Mouse (Mus musculus) liver, postnatal 0 days (tissue): ENCODE data around the gene Atmin. TPM values are rescaled to one million over a fixed set of nuclear protein-coding genes. Genes with fewer than 3 reads are reported as not detected.

Experiments used
- ATAC-seq: fragments of 200-750 bp; cut with Nextera tagmentation; 2 replicates; pipeline ENCODE4 v1.8.0; 2017; ENCODE audit warnings: mild to moderate bottlenecking, moderate library complexity
- DNase-seq: peaks from one replicate; pipeline ENCODE4 v3.0.0-alpha.2; 2016
- H3K27ac ChIP-seq: fragments of 300-500 bp; sonication (generic); 2 replicates; pipeline ENCODE4 v1.5.1; 2014; ENCODE audit warnings: antibody characterized with exemption, moderate library complexity, mild to moderate bottlenecking, low read depth
- H3K27me3 ChIP-seq: fragments of 300-500 bp; sonication (generic); 2 replicates; pipeline ENCODE4 v1.6.1; 2014; ENCODE audit warnings: low read length, control low read depth, mixed read lengths; ENCODE audit not compliant: insufficient read depth
- H3K36me3 ChIP-seq: fragments of 300-500 bp; sonication (generic); replicated peaks from 2 replicates; pipeline ENCODE4 v1.6.1; 2014; ENCODE audit warnings: mild to moderate bottlenecking, control low read depth, low read length, moderate library complexity, mixed read lengths; ENCODE audit not compliant: insufficient read depth
- H3K4me1 ChIP-seq: fragments of 300-500 bp; sonication (generic); 2 replicates; pipeline ENCODE4 v1.6.1; 2014; ENCODE audit warnings: antibody characterized with exemption, mild to moderate bottlenecking, control low read depth; ENCODE audit not compliant: insufficient read depth
- H3K4me2 ChIP-seq: fragments of 300-500 bp; sonication (generic); 2 replicates; pipeline ENCODE4 v1.6.1; 2014; ENCODE audit warnings: low read depth, mild to moderate bottlenecking, low read length, moderate library complexity, mixed read lengths
- H3K4me3 ChIP-seq: fragments of 300-500 bp; sonication (generic); 2 replicates; pipeline ENCODE4 v1.5.1; 2014; ENCODE audit warnings: low read depth, low read length
- H3K9ac ChIP-seq: fragments of 300-500 bp; sonication (generic); replicated peaks from 2 replicates; pipeline ENCODE4 v1.6.1; 2014; ENCODE audit warnings: mild to moderate bottlenecking, moderate library complexity
- H3K9me3 ChIP-seq: fragments of 300-500 bp; sonication (generic); 2 replicates; pipeline ENCODE4 v1.6.1; 2016; ENCODE audit warnings: mild to moderate bottlenecking, control low read depth, low read length, mixed read lengths
- CTCF ChIP-seq: sonication (generic); IDR thresholded peaks from 2 replicates; pipeline ENCODE4 v1.5.1; 2016; ENCODE audit warnings: antibody characterized with exemption, low read depth
- EP300 ChIP-seq: IDR thresholded peaks from 2 replicates; pipeline ENCODE4 v1.6.1; 2016; ENCODE audit warnings: antibody characterized with exemption, low read depth, mild to moderate bottlenecking
- WGBS: fragments of 180-500 bp; shearing (Covaris S2); extraction: QIAGEN DNeasy Blood & Tissue Kit; methylation state at CpG from one replicate; pipeline ENCODE4 v1.1.7; 2014; ENCODE audit not compliant: insufficient replicate concordance; 5-methylcytosine and 5-hydroxymethylcytosine counted together
- polyA plus RNA-seq: library from polyadenylated mRNA; unstranded; fragments of >200 nt; fragmentation: Nextera tagmentation; extraction: Ambion mirVana; gene quantifications from 2 replicates; pipeline ENCODE4 v1.2.1, GENCODE M21; 2015

The Atmin gene
- polyA plus RNA-seq, 1 experiment from 2014 or later: 2.9 TPM

DNA sequence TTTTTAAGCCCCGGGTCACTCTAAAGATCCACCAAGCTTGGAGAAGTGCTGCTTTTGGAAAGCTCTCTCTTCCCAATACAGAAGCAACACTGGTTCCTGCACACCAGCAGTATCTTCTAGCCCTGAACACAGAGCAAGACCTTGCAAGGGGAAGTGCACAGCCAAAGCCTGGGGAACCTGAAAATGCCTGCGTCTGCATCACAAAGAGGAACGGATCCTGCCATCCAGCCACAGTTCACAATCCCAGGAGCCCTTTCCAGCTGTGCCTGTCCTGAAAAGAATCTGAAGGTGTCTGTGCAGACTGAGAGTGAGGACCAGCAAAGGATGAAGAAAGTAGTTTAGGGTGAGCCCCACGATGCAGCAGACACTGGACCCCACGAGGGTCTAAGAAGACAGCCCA is 31.9 kb downstream of the Atmin start:
- TF ChIP-seq CTCF (no peak), EP300 (no peak)
- Histone ChIP-seq H3K4me3 (no peak overlapping the region), H3K9ac (no peak overlapping the region), H3K27me3 (no peaks in the 10 kb centered on the region), H3K4me2 (peak overlapping the region; percentile 38), H3K9me3 (no peaks in the 10 kb centered on the region), H3K27ac (no peak overlapping the region), H3K36me3 (no peaks in the 10 kb centered on the region), H3K4me1 (peaks cover 13% of the 10 kb centered on the region)
- ATAC-seq (no peak), DNase-seq (no peak)
- 30% methylated on average over 5 of the region's 5 CpGs for WGBS

- 66% methylated on average over 5 of the region's 5 CpGs for WGBS
- H3K4me2 ChIP-seq: peak overlapping the region; percentile 38
- no peaks in the 10 kb centered on the region for H3K9me3 ChIP-seq
- H3K27me3 ChIP-seq: no peaks in the 10 kb centered on the region
- peaks cover 13% of the 10 kb centered on the region for H3K4me1 ChIP-seq
- no peak for ATAC-seq
- DNase-seq: no peak
- no peaks in the 10 kb centered on the region for H3K36me3 ChIP-seq
- H3K4me3 ChIP-seq: no peak overlapping the region
- no peak overlapping the region for H3K27ac ChIP-seq
- no peak overlapping the region for H3K9ac ChIP-seq
- TF ChIP-seq CTCF: no peak
- no peak for TF ChIP-seq EP300
These were observed 32.4 kb downstream of the Atmin start for GRCm38 (mm10) chr8:116975606-116976005.

DNA sequence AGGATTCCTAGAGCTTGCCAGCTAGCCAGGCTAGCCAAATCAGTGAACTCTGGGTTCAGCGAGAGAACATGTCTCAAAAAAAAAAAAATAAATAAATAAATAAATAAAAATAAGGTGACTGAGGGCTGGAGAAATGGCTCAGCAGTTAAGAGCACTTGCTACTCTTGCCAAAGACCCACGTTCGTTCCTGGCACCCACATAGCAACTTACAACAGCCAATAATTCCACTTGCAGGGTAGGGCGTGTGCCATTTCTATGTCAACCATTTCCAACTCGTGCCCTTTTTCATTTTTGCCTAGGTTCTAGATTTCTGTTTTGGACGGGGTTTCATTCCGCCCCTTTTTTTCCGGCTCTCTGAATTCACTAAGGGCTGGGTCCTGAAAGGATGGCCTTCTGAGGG is 34.9 kb downstream of the Atmin start:
- Histone ChIP-seq H3K4me2 (peak overlapping the region; percentile 72), H3K4me1 (peaks cover 13% of the 10 kb centered on the region), H3K27ac (no peak overlapping the region), H3K4me3 (peak overlapping the region; percentile 70), H3K36me3 (no peaks in the 10 kb centered on the region), H3K9ac (peak overlapping the region; percentile 52), H3K27me3 (no peaks in the 10 kb centered on the region), H3K9me3 (no peaks in the 10 kb centered on the region)
- DNase-seq (no peak), ATAC-seq (no peak)
- TF ChIP-seq EP300 (no peak), CTCF (no peak)
- WGBS: 29% methylated on average over 8 of the region's 8 CpGs

DNA sequence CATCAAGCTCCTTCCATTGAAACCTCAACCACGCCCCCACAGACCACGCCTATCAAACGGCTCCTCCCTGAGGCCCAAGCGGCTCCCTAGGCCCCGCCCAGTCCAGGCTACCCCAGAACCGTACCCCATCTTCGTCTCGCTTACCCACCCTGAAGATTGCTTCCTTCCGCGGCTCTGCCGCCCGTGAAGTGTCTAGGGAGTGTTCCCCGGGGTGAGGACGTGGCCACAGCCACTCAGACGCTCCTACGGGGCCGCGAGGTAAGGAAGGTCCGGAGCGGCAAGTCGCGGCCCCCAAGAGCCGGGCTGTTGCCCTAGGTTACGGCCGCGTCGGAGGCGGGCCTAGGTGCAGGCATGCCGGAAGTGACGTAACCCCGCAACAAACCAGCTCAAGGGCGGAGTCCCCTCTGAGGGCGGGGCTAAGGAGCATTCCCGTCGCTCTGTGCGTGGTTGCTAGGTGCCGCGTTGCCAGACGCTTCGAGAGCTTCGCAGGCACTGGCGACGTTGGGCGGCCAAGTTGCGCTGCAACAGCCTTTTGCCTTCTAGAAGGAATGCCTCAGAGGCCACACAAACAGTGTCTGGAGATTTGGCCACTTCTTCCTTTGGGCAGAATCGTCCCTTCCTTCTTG is 35.6 kb downstream of the Atmin start, which contains the start of gene 1700030J22Rik:
Gene 1700030J22Rik, minus strand, starts transcription at position 329 of the 626 bp plus-strand sequence.
- H3K4me1 ChIP-seq: peaks cover 13% of the 10 kb centered on the region
- peak within 1 kb of the TSS; percentile 70 for H3K4me3 ChIP-seq
- H3K4me2 ChIP-seq: peak within 1 kb of the TSS; percentile 72
- ATAC-seq (peak; percentile 99), DNase-seq (peak; percentile 99)
- H3K9ac ChIP-seq: peak within 1 kb of the TSS; percentile 52
- H3K27ac ChIP-seq: peak within 1 kb of the TSS; percentile 4; the same call in 1 of the 2 replicates
- H3K9me3 ChIP-seq: no peaks in the 10 kb centered on the region
- no peak for TF ChIP-seq EP300
- TF ChIP-seq CTCF: peak; percentile 51
- WGBS: under 1% methylated on average over 46 of the region's 46 CpGs
- H3K27me3 ChIP-seq: no peaks in the 10 kb centered on the region
- no peaks in the 10 kb centered on the region for H3K36me3 ChIP-seq

DNA sequence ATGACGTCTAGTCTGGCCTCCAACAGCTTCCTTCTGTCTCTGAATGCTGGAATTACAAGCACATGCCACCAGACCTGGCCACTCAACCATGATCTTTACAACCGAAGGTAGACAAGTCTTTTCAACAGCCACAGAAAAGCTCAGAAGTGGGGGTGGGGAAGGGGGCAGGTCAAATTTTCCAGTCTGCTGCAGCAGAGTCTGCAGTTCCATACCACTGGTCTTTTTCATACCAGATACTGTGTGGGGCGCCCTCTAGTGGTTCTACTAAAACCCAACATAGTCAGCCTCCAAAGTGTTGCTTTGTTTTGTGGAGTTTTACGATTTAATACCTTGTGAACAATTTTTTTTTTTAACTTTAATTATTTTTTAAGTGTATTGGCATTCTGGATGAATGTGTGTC is 36.9 kb downstream of the Atmin start:
- TF ChIP-seq CTCF: peak; percentile 89
- TF ChIP-seq EP300: no peak
- peak overlapping the region; percentile 27; the same call in 1 of the 2 replicates for H3K4me2 ChIP-seq
- DNase-seq: peak; percentile 76
- no peak for ATAC-seq
- H3K27ac ChIP-seq: no peak overlapping the region
- no peak overlapping the region for H3K9ac ChIP-seq
- H3K9me3 ChIP-seq: no peaks in the 10 kb centered on the region
- no peaks in the 10 kb centered on the region for H3K27me3 ChIP-seq
- WGBS: 20% methylated on average over 4 of the region's 4 CpGs
- peaks cover 13% of the 10 kb centered on the region for H3K4me1 ChIP-seq
- no peak overlapping the region for H3K4me3 ChIP-seq
- H3K36me3 ChIP-seq: no peaks in the 10 kb centered on the region; the same call in 1 of the 2 replicates

- Histone ChIP-seq H3K27me3 (no peaks in the 10 kb centered on the region), H3K36me3 (peaks cover 3% of the 10 kb centered on the region; the same call in 1 of the 2 replicates), H3K9ac (no peak overlapping the region), H3K4me1 (peaks cover 16% of the 10 kb centered on the region; the same call in 1 of the 2 replicates), H3K4me2 (no peak overlapping the region), H3K9me3 (no peaks in the 10 kb centered on the region), H3K4me3 (no peak overlapping the region), H3K27ac (no peak overlapping the region)
- TF ChIP-seq CTCF: peak; percentile 29; the same call in 1 of the 2 replicates
- no peak for TF ChIP-seq EP300
- ATAC-seq: no peak
- WGBS: 83% methylated on average over 3 of the region's 3 CpGs
- DNase-seq: no peak
These were observed 46.6 kb downstream of the Atmin start for GRCm38 (mm10) chr8:116989842-116990241.
